In the genomic region with DNA sequence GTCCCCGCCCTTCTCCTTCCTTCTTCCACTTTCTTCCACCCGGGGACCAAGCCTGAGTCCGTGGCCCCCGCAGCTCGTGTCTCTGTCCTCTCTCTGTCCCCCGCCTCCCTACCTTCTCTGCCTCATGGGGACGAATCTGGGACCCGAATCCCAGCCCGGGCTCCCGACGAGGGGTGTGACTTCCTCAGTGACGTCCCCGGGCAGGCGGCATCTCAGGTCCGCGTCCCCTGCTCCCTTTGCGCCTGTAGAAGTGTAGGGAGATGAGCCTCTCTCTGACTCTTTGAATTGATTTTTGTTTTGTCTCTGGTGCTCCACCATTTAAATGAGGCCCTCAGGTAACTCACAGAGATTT, we compare ENCODE assay signal across 14 mouse cellular contexts. TPM values are rescaled to one million over a fixed set of nuclear protein-coding genes. Genes with fewer than 3 reads are reported as not detected.
DNase-seq lines count a peak whose midpoint lies in the region; ATAC-seq and TF ChIP-seq lines count a peak whose summit lies in the region.
"Not testable (repeated sequence)": the region's sequence is repeated elsewhere in the genome, so short reads cannot be mapped to it uniquely, and the experiment has no call there.
"Had no signal": no experiment of that assay in that cellular context is flagged by ENCODE, and none has a peak within 500 bp of the region (broad histone marks: within the 10 kb centered on the region; RNA-seq: fewer than 3 reads in every experiment).

No protein-coding gene starts in this region.

- not testable (repeated sequence) for DNase-seq in Patski (ENCODE audit: low read depth, low spot score)
- DNase-seq in gastrocnemius, postnatal 4 days (ENCODE audit: low spot score in 2 of 2), result peak; percentile 41 to 69
- peak; percentile 59 for DNase-seq in induced T-regulatory cell, adult 2 months (ENCODE audit: low read depth)
- DNase-seq in right cerebral cortex, adult 18-20 months, result peak; percentile 52
- peak; percentile 25 for DNase-seq in thymus, postnatal 4 days

- not testable (repeated sequence) for H3K4me2 ChIP-seq in embryonic facial prominence, embryonic 13.5 days; limb, embryonic 15.5 days; midbrain, embryonic 13.5 days (replicated peaks)

- in situ Hi-C loops in Patski (cut with MboI; ENCODE audit: low pct_unique_long_range_greater_than_20kb), result not testable (repeated sequence)

- not testable (repeated sequence) for H3K9ac ChIP-seq in embryonic facial prominence, embryonic 13.5 days; limb, embryonic 15.5 days; midbrain, embryonic 13.5 days (replicated peaks)

- H3K4me3 ChIP-seq in embryonic facial prominence, embryonic 13.5 days; limb, embryonic 15.5 days; midbrain, embryonic 13.5 days (replicated peaks): not testable (repeated sequence)

- not testable (repeated sequence) for H3K27me3 ChIP-seq in Patski; embryonic facial prominence, embryonic 13.5 days; limb, embryonic 15.5 days; midbrain, embryonic 13.5 days

- not testable (repeated sequence) for H3K9me3 ChIP-seq in embryonic facial prominence, embryonic 13.5 days; limb, embryonic 15.5 days; midbrain, embryonic 13.5 days

- WGBS in embryonic facial prominence, embryonic 13.5 days, result 83% methylated on average over 15 of the region's 17 CpGs
- 77% methylated on average over 16 of the region's 17 CpGs for WGBS in limb, embryonic 15.5 days
- 75% methylated on average over 16 of the region's 17 CpGs for WGBS in midbrain, embryonic 13.5 days

- not testable (repeated sequence) for H3K4me1 ChIP-seq in embryonic facial prominence, embryonic 13.5 days; limb, embryonic 15.5 days; midbrain, embryonic 13.5 days (replicated peaks)

- POLR2A ChIA-PET in Patski (lab: Charles Lee), result not testable (repeated sequence)

- H3K36me3 ChIP-seq in embryonic facial prominence, embryonic 13.5 days; limb, embryonic 15.5 days; midbrain, embryonic 13.5 days: not testable (repeated sequence)

- peak; percentile 35 for ATAC-seq in Patski
- ATAC-seq in embryonic facial prominence, embryonic 13.5 days (ENCODE audit: insufficient number of reproducible peaks, insufficient read depth, low FRiP score, low TSS enrichment, low read depth), result peak; percentile 62; the same call in 1 of the 2 replicates
- peak; percentile 65; the same call in 1 of the 2 replicates for ATAC-seq in limb, embryonic 15.5 days (ENCODE audit: insufficient number of reproducible peaks, low FRiP score, low TSS enrichment, low read depth)
- ATAC-seq in midbrain, embryonic 13.5 days, result peak; percentile 79

- CTCF ChIA-PET in Patski (lab: Charles Lee), result not testable (repeated sequence)

- H3K27ac ChIP-seq in embryonic facial prominence, embryonic 13.5 days; limb, embryonic 15.5 days; midbrain, embryonic 13.5 days: not testable (repeated sequence)

- not testable (repeated sequence) for TF ChIP-seq CTCF in Patski (IDR thresholded peaks at IDR 0.05)

RNA-seq across cellular contexts. Expression of a gene that starts 25.7 kb away (rescaled TPM):
- polyA plus RNA-seq in Patski (2021), result not detected
- not detected in 2 replicates for polyA plus RNA-seq in embryonic facial prominence, embryonic 13.5 days (2015; fragmentation: Nextera tagmentation; extraction: Ambion mirVana)
- total RNA-seq in gastrocnemius, postnatal 4 days (2021), result not detected
- not detected in 2 replicates for polyA plus RNA-seq in limb, embryonic 15.5 days (2015; fragmentation: Nextera tagmentation; extraction: Ambion mirVana)
- not detected in 2 replicates for polyA plus RNA-seq in midbrain, embryonic 13.5 days (2015; fragmentation: Nextera tagmentation; extraction: Ambion mirVana)
- total RNA-seq: gastrocnemius, adult 18-20 months; heart, postnatal 25 days; layer of hippocampus, adult 2 months had no signal
- polyA plus RNA-seq: limb, embryonic 10.5 days; midbrain, embryonic 10.5 days; urinary bladder, adult 2 months had no signal

RNA-seq across cellular contexts. Expression of a gene that starts 55.7 kb away (rescaled TPM):
- polyA plus RNA-seq in Patski (2021), result not detected
- not detected in 2 replicates for polyA plus RNA-seq in embryonic facial prominence, embryonic 13.5 days (2015; fragmentation: Nextera tagmentation; extraction: Ambion mirVana)
- total RNA-seq in gastrocnemius, postnatal 4 days (2021), result not detected
- polyA plus RNA-seq in limb, embryonic 15.5 days (2015; fragmentation: Nextera tagmentation; extraction: Ambion mirVana), result not detected in 2 replicates
- polyA plus RNA-seq in midbrain, embryonic 13.5 days (2015; fragmentation: Nextera tagmentation; extraction: Ambion mirVana), result not detected in 2 replicates
- total RNA-seq: gastrocnemius, adult 18-20 months; heart, postnatal 25 days; layer of hippocampus, adult 2 months had no signal
- polyA plus RNA-seq: limb, embryonic 10.5 days; midbrain, embryonic 10.5 days; urinary bladder, adult 2 months had no signal
